Mouse (Mus musculus) embryonic fibroblast, embryonic 13.5 days (primary cell): ENCODE results near the gene Znhit6. TPM values are rescaled to one million over a fixed set of nuclear protein-coding genes. Genes with fewer than 3 reads are reported as not detected.
A peak's percentile ranks its signal among the peaks of the same experiment; 100 is the strongest.

ENCODE experiments used
- H3K27ac ChIP-seq: 2 replicates; pipeline ENCODE4 v1.5.1; 2012; ENCODE audit warnings: low read length, control low read depth, inconsistent platforms; ENCODE audit not compliant: insufficient read depth
- H3K4me1 ChIP-seq: 2 replicates; pipeline ENCODE4 v1.6.1; 2011; ENCODE audit warnings: low read length; ENCODE audit not compliant: control insufficient read depth, insufficient read depth
- H3K4me3 ChIP-seq: 2 replicates; pipeline ENCODE4 v1.5.1; 2011; ENCODE audit warnings: mild to moderate bottlenecking, control low read depth, low read length; ENCODE audit not compliant: insufficient read depth
- CTCF ChIP-seq: IDR thresholded peaks from 2 replicates; pipeline ENCODE4 v1.5.1; 2011; ENCODE audit warnings: mild to moderate bottlenecking, control low read depth, low read length, moderate library complexity, borderline replicate concordance; ENCODE audit not compliant: insufficient read depth
- POLR2A ChIP-seq: IDR thresholded peaks from 2 replicates; pipeline ENCODE4 v1.6.1; 2011; ENCODE audit warnings: low read depth, mild to moderate bottlenecking, control low read depth, low read length, moderate library complexity
- polyA plus RNA-seq: library from polyadenylated mRNA; stranded (reverse); fragments of >200 nt; gene quantifications from 2 replicates; pipeline ENCODE4 v1.2.4, GENCODE M21; 2011; ENCODE audit warnings: low read depth; ENCODE audit not compliant: missing spikeins, insufficient read length

The Znhit6 gene
- polyA plus RNA-seq, 1 experiment, result 49.9 TPM

GRCm38 (mm10) chr3:145605437-145606123 is 29.6 kb downstream of the Znhit6 start:
- Histone ChIP-seq H3K4me3 (no peak overlapping the region), H3K4me1 (peaks cover 4% of the 10 kb centered on the region), H3K27ac (no peak overlapping the region)
- TF ChIP-seq POLR2A (no peak), CTCF (no peak)

GRCm38 (mm10) chr3:145608320-145608719 is 32.3 kb downstream of the Znhit6 start:
- TF ChIP-seq POLR2A, result no peak
- TF ChIP-seq CTCF, result no peak
- Histone ChIP-seq H3K4me3 (no peak overlapping the region), H3K4me1 (no peaks in the 10 kb centered on the region)

GRCm38 (mm10) chr3:145612662-145613061 is 36.7 kb downstream of the Znhit6 start:
- peaks cover 5% of the 10 kb centered on the region for H3K4me1 ChIP-seq
- H3K27ac ChIP-seq, result no peak overlapping the region
- peak; percentile 47; the same call in 1 of the 2 replicates for TF ChIP-seq CTCF
- TF ChIP-seq POLR2A, result no peak
- no peak overlapping the region for H3K4me3 ChIP-seq

More at GRCm38 (mm10) chr3:145608320-145608719, 32.3 kb downstream of the Znhit6 start:
- H3K27ac ChIP-seq, result no peak overlapping the region

- Histone ChIP-seq H3K4me1 (peaks cover 5% of the 10 kb centered on the region), H3K27ac (no peak overlapping the region), H3K4me3 (no peak overlapping the region)
- TF ChIP-seq CTCF, result no peak
- TF ChIP-seq POLR2A, result no peak
Observed at GRCm38 (mm10) chr3:145613234-145613633, 37.2 kb downstream of the Znhit6 start.

GRCm38 (mm10) chr3:145614362-145615115 is 38.5 kb downstream of the Znhit6 start:
- Histone ChIP-seq H3K27ac (peak overlapping the region; percentile 85), H3K4me1 (peaks cover 5% of the 10 kb centered on the region)
- TF ChIP-seq CTCF, result no peak
- 0 out of 2 replicates have a peak, but pooled peaks have one; percentile 16 for TF ChIP-seq POLR2A

GRCm38 (mm10) chr3:145618299-145618698 is 42.3 kb downstream of the Znhit6 start:
- peaks cover 5% of the 10 kb centered on the region for H3K4me1 ChIP-seq
- no peak overlapping the region for H3K4me3 ChIP-seq
- no peak overlapping the region for H3K27ac ChIP-seq
- no peak for TF ChIP-seq CTCF
- no peak for TF ChIP-seq POLR2A

More at GRCm38 (mm10) chr3:145614362-145615115, 38.5 kb downstream of the Znhit6 start:
- H3K4me3 ChIP-seq, result no peak overlapping the region

- no peak overlapping the region for H3K4me3 ChIP-seq
- H3K4me1 ChIP-seq, result no peaks in the 10 kb centered on the region; the same call in 1 of the 2 replicates
- TF ChIP-seq POLR2A (no peak), CTCF (no peak)
- H3K27ac ChIP-seq, result no peak overlapping the region
Observed at GRCm38 (mm10) chr3:145619621-145620365, 43.8 kb downstream of the Znhit6 start.

GRCm38 (mm10) chr3:145621209-145621608 is 45.2 kb downstream of the Znhit6 start:
- Histone ChIP-seq H3K27ac (no peak overlapping the region), H3K4me1 (no peaks in the 10 kb centered on the region; the same call in 1 of the 2 replicates), H3K4me3 (no peak overlapping the region)
- no peak for TF ChIP-seq POLR2A
- no peak for TF ChIP-seq CTCF

GRCm38 (mm10) chr3:145623047-145623446 is 47.0 kb downstream of the Znhit6 start:
- H3K4me3 ChIP-seq, result no peak overlapping the region
- no peaks in the 10 kb centered on the region; the same call in 1 of the 2 replicates for H3K4me1 ChIP-seq
- H3K27ac ChIP-seq, result no peak overlapping the region
- no peak for TF ChIP-seq POLR2A
- TF ChIP-seq CTCF, result no peak
